Mouse (Mus musculus) forebrain, embryonic 13.5 days (tissue): ENCODE data around the gene Cfap99. TPM values are rescaled to one million over a fixed set of nuclear protein-coding genes. Genes with fewer than 3 reads are reported as not detected.

Experiments
- ATAC-seq: fragments of 200-750 bp; cut with Nextera tagmentation; 2 replicates; pipeline ENCODE4 v1.8.0; 2017
- H3K27ac ChIP-seq: fragments of 300-500 bp; sonication (generic); 2 replicates; pipeline ENCODE4 v1.5.1; 2015; ENCODE audit warnings: inconsistent platforms, mild to moderate bottlenecking, moderate library complexity
- H3K27me3 ChIP-seq: fragments of 300-500 bp; sonication (generic); 2 replicates; pipeline ENCODE4 v1.6.1; 2015; ENCODE audit warnings: mild to moderate bottlenecking, inconsistent platforms
- H3K36me3 ChIP-seq: fragments of 300-500 bp; sonication (generic); 2 replicates; pipeline ENCODE4 v1.6.1; 2015; ENCODE audit warnings: mild to moderate bottlenecking, inconsistent platforms; ENCODE audit not compliant: poor library complexity, severe bottlenecking
- H3K4me1 ChIP-seq: fragments of 300-500 bp; sonication (generic); 2 replicates; pipeline ENCODE4 v1.6.1; 2015; ENCODE audit warnings: inconsistent platforms
- H3K4me2 ChIP-seq: fragments of 300-500 bp; sonication (generic); 2 replicates; pipeline ENCODE4 v1.6.1; 2015; ENCODE audit warnings: inconsistent platforms, mild to moderate bottlenecking, moderate library complexity
- H3K4me3 ChIP-seq: fragments of 300-500 bp; sonication (generic); 2 replicates; pipeline ENCODE4 v1.5.1; 2015; ENCODE audit warnings: mild to moderate bottlenecking, inconsistent platforms
- H3K9ac ChIP-seq: fragments of 300-500 bp; sonication (generic); 2 replicates; pipeline ENCODE4 v1.6.1; 2015; ENCODE audit warnings: mild to moderate bottlenecking, inconsistent platforms
- H3K9me3 ChIP-seq: fragments of 300-500 bp; sonication (generic); replicated peaks from 2 replicates; pipeline ENCODE4 v1.6.1; 2016; ENCODE audit warnings: inconsistent platforms
- WGBS: fragments of 180-500 bp; shearing (Covaris S2); methylation state at CpG from one replicate; pipeline ENCODE4 v1.1.7; 2015; 5-methylcytosine and 5-hydroxymethylcytosine counted together
- polyA plus RNA-seq: library from polyadenylated mRNA; unstranded; fragments of >200 nt; fragmentation: Nextera tagmentation; extraction: Ambion mirVana; gene quantifications from 2 replicates; pipeline ENCODE4 v1.2.1, GENCODE M21; 2015

Cfap99 gene
- polyA plus RNA-seq, 1 experiment from 2014 or later: not detected

DNA sequence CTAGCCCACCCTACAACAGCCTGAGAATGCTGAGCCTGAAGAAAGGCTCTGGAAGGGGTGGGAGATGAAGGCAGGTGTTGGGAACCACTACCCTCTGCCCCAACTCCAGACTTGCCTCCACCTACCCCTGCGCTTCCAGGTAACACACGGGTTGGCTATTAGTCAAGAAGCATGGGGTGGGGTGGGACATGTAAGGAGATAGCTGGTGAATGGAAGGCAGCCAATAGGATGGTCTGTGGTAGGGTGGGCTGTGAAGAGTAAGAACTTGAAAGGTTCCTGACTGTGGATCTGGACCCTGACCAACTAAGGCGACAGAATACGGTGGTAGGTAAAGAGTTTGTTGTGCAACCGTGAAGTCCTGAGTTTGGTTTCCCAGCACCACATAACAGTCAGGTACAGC is 5.0 kb upstream of the Cfap99 start:
- Histone ChIP-seq H3K4me1 (peaks cover 15% of the 10 kb centered on the region), H3K9ac (no peak overlapping the region), H3K27me3 (peaks cover 55% of the 10 kb centered on the region), H3K4me2 (no peak overlapping the region), H3K27ac (no peak overlapping the region), H3K36me3 (no peaks in the 10 kb centered on the region), H3K4me3 (no peak overlapping the region), H3K9me3 (no peaks in the 10 kb centered on the region)
- WGBS: 85% methylated on average over 5 of the region's 5 CpGs
- no peak for ATAC-seq

DNA sequence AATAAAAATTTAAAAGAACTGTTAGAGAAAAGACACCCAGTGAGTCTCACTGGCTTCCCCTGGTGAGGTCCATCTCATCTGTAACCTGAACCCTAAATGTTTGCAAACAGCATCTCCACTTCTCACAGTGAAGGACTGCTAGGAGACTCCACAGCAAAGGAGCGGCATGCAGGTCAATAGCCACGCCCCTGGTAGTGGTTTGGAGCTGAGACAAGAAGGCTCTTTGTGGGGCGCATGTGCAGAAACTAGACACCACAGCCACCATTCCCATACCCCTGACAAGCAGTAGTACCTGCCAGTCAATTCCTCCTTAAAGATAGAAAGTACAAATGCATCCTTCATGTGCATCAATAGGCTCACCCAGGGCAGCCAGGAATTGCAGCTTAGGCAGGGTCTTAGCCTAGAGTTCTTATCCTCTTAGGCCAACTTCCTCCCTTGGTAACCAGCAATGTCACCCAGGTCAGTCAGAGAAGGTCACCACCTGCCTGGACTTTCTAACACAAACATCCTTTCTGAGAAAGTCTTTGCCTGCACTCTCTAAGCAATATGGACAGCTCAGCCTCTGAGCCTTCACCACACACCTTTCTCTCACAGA is 4.1 kb upstream of the Cfap99 start:
- 49% methylated on average over 3 of the region's 3 CpGs for WGBS
- H3K27me3 ChIP-seq: peaks cover 59% of the 10 kb centered on the region
- no peak overlapping the region for H3K27ac ChIP-seq
- no peak overlapping the region for H3K4me2 ChIP-seq
- no peak for ATAC-seq
- H3K9ac ChIP-seq: no peak overlapping the region
- H3K9me3 ChIP-seq: no peaks in the 10 kb centered on the region
- H3K4me1 ChIP-seq: peaks cover 15% of the 10 kb centered on the region
- no peaks in the 10 kb centered on the region for H3K36me3 ChIP-seq
- no peak overlapping the region for H3K4me3 ChIP-seq

DNA sequence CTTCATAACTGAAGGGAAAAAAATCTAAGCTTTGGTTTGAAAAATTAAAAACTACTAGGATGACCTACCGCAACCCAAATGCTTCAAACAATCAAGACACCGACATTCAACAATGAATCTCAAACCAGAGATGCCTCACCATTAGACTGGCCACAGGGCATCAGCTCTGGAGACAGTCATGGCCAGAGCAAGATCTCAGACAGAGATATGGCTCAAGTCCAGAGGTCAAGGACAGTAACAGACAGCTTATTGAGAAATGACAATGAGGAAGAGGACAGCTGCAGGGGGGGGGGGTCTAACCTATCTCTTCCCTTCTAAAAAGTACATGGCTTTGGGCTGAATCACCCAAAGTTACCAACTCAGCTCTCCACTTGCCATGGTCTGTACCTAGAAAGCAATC is 3.1 kb upstream of the Cfap99 start:
- Histone ChIP-seq H3K36me3 (no peaks in the 10 kb centered on the region), H3K9ac (no peak overlapping the region), H3K4me3 (no peak overlapping the region), H3K4me1 (peaks cover 15% of the 10 kb centered on the region), H3K9me3 (no peaks in the 10 kb centered on the region), H3K27ac (no peak overlapping the region), H3K27me3 (peaks cover 66% of the 10 kb centered on the region), H3K4me2 (no peak overlapping the region)
- no peak for ATAC-seq
- 89% methylated on average over 2 of the region's 2 CpGs for whole genome bisulfite sequencing

DNA sequence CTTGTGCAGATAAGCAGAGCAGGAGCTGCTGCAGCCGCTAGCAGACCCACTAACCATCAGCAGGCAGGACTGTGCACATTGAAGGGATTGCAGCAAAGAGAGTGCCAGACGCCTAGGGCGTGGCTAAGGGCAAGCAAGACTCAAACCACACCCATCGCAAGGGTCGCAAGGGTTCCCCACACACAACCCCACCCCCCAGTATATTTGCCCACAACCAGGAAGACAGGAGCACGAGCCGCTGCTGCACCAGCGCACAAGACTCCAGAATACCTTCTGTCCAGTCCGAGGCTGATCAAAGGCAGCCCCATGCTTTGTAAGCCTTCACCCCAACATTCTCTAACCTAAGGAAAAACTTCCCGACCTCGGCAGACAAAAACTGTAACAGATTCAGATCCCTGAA is 1.9 kb upstream of the Cfap99 start:
- Histone ChIP-seq H3K4me3 (peak overlapping the region; percentile 68), H3K4me2 (peak overlapping the region; percentile 90), H3K27me3 (peaks cover 70% of the 10 kb centered on the region), H3K9me3 (no peaks in the 10 kb centered on the region), H3K27ac (no peak overlapping the region), H3K36me3 (no peaks in the 10 kb centered on the region), H3K9ac (0 out of 2 replicates have a peak overlapping the region, but pooled peaks have one; percentile 64), H3K4me1 (peaks cover 15% of the 10 kb centered on the region)
- WGBS: 2% methylated on average over 11 of the region's 11 CpGs
- no peak for ATAC-seq

DNA sequence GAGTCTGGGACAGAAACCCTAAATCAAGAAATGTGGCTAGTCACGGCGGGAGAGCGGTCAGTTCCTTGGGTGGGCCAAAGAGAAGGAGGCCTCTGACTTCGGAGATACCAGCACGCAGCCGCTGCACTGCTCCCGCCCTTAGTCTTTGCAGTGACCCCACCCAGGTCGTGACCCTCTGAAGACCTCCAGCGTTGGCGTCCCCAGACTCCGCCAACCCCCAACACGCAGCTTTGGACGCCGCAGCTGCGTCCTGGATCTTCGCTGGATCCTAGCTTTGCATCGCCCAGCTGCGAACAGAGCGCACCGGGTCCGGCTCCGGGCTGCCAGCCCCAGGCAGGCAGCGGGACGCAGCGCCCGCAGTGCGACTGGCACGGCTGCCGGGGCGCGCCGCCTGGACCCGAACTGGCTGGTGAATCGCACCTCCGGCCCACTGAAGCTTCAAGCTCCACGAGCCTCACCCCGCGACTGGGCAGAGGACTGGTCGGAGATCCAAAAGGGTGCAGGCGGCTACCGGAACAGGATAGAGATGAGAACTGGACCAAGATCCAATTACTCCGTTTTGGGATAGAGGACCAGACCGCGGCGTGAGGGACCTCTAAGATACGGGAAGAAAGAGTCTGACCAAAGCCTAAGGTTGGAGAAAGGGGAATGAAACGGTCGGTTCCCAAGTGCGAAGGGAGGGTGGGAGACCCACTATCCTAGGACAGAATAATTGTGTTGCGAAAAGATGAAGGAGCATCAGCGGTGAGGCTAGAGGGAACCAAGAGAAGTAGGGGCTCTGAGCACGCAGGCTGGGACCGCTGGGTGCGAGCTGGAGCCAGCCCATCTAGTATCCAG is 1.2 kb upstream of the Cfap99 start:
- Histone ChIP-seq H3K36me3 (no peaks in the 10 kb centered on the region), H3K9me3 (no peaks in the 10 kb centered on the region), H3K4me2 (peak overlapping the region; percentile 90), H3K27ac (no peak overlapping the region), H3K4me1 (peaks cover 15% of the 10 kb centered on the region), H3K9ac (peak overlapping the region; percentile 64), H3K4me3 (peak overlapping the region; percentile 68), H3K27me3 (peaks cover 64% of the 10 kb centered on the region)
- under 1% methylated on average over 54 of the region's 54 CpGs for WGBS
- peak; percentile 3; the same call in 1 of the 2 replicates for ATAC-seq

DNA sequence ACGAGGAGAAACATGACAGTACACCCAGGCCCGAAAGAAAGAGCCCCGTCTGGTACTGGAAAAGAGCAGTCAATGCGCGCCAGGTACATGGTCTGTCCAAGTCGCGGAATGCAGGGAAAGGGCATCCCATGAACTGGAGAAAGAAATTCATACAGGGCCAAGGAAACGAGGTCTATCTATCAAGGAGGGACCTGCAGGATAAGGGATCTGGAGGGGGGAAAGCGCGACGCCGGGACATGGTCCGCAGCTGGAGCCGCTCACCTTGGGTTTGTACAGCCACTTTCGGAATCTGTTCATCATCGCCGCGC is 608 bp upstream of the Cfap99 start:
- H3K27ac ChIP-seq: no peak overlapping the region
- peak overlapping the region; percentile 64 for H3K9ac ChIP-seq
- H3K4me1 ChIP-seq: peaks cover 15% of the 10 kb centered on the region
- ATAC-seq: no peak
- H3K9me3 ChIP-seq: no peaks in the 10 kb centered on the region
- no peaks in the 10 kb centered on the region for H3K36me3 ChIP-seq
- H3K4me3 ChIP-seq: peak overlapping the region; percentile 68
- H3K27me3 ChIP-seq: peaks cover 66% of the 10 kb centered on the region
- H3K4me2 ChIP-seq: peak overlapping the region; percentile 90
- 1% methylated on average over 18 of the region's 18 CpGs for WGBS

DNA sequence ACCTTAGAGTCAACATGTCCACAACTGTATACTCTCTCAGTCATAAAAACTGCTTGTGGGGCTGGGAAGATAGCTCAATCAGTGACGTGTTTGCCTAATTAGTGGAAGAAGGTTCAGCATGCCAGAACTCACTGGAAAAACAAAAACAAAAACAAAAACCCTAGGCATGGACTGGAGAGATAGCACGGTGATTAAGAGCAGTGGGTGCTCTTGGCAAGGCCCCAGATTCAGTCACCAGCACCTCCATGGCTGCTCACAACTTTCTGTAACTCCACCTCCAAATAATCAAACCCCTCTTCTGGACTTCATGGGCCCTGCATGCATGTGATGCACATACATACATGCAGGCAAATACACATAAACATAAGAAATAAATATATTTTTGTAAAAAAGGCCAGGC is 886 bp downstream of the Cfap99 start:
- Histone ChIP-seq H3K36me3 (no peaks in the 10 kb centered on the region), H3K9me3 (no peaks in the 10 kb centered on the region), H3K4me1 (peaks cover 15% of the 10 kb centered on the region), H3K9ac (no peak overlapping the region), H3K4me3 (no peak overlapping the region), H3K27ac (no peak overlapping the region), H3K27me3 (peaks cover 55% of the 10 kb centered on the region), H3K4me2 (peak overlapping the region; percentile 90)
- no peak for ATAC-seq
- WGBS: 52% methylated on average over 2 of the region's 2 CpGs

DNA sequence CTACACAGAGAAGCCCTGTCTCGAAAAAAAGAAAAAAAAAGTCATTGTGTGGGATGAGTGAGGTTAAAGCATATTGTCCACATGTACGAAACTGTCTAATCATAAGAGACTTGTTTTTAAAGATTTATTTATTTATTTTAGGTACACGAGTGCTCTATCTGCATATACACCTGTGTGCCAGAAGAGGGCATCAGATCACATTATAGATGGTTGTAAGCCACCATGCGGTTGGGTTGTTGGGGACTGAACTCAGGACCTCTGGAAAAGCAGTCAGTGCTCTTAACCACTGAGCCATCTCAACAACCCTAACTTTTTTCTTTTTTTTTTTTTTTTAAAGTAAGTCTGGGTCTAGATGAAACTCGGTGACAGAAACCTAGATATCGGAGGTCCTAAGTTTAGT is 5.0 kb downstream of the Cfap99 start:
- Histone ChIP-seq H3K9ac (no peak overlapping the region), H3K27ac (no peak overlapping the region), H3K4me3 (no peak overlapping the region), H3K4me2 (no peak overlapping the region), H3K27me3 (peaks cover 19% of the 10 kb centered on the region), H3K36me3 (no peaks in the 10 kb centered on the region), H3K9me3 (no peaks in the 10 kb centered on the region), H3K4me1 (no peaks in the 10 kb centered on the region)
- WGBS: 82% methylated on average over 6 of the region's 6 CpGs
- no peak for ATAC-seq

DNA sequence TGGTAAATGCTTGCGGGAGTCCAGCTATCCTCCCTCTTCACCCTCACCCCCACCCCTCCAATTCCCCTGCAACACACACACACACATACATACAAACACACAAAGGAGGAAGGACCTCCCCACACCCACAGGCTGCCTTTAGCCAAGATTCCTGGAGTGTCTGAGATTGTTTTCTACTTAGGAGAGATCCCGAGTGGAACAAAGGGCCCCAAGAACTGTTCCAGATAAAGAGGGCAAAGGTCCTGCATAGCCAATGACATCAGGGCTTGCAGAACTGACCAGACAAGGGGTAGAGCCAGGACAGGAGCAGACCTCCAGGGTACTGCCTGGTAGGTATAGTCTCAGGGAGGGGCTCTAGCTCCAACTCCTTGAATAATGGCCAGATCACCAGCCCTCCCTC is 6.3 kb downstream of the Cfap99 start:
- H3K27me3 ChIP-seq: peaks cover 11% of the 10 kb centered on the region
- H3K4me2 ChIP-seq: no peak overlapping the region
- 33% methylated on average over 2 of the region's 2 CpGs for WGBS
- H3K9ac ChIP-seq: no peak overlapping the region
- no peak for ATAC-seq
- no peaks in the 10 kb centered on the region for H3K9me3 ChIP-seq
- no peaks in the 10 kb centered on the region for H3K4me1 ChIP-seq
- no peak overlapping the region for H3K4me3 ChIP-seq
- no peaks in the 10 kb centered on the region for H3K36me3 ChIP-seq
- no peak overlapping the region for H3K27ac ChIP-seq

DNA sequence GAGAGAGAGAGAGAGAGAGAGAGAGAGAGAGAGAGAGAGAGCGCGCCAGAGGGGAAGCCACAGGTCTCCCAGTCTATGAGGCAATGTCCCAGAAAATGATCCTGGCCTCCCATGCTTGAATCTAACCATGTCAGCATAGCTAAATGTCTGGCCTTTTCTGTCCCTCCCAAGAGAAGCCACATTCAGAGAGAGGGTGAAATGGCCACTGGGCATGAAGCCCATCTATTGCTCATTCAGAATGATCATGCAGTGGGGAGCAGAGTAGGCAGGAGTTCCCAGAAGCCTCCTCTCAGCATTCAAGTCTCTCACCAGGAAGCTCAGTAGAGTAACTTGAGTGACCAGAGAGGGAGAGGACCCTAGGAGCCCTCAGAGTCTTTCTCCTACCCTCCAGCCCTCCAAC is 6.7 kb downstream of the Cfap99 start:
- Histone ChIP-seq H3K36me3 (no peaks in the 10 kb centered on the region), H3K4me2 (no peak overlapping the region), H3K9me3 (no peaks in the 10 kb centered on the region), H3K9ac (no peak overlapping the region), H3K4me3 (no peak overlapping the region), H3K4me1 (no peaks in the 10 kb centered on the region), H3K27ac (no peak overlapping the region), H3K27me3 (peaks cover 8% of the 10 kb centered on the region; the same call in 1 of the 2 replicates)
- WGBS: 78% methylated on average over 2 of the region's 2 CpGs
- no peak for ATAC-seq

DNA sequence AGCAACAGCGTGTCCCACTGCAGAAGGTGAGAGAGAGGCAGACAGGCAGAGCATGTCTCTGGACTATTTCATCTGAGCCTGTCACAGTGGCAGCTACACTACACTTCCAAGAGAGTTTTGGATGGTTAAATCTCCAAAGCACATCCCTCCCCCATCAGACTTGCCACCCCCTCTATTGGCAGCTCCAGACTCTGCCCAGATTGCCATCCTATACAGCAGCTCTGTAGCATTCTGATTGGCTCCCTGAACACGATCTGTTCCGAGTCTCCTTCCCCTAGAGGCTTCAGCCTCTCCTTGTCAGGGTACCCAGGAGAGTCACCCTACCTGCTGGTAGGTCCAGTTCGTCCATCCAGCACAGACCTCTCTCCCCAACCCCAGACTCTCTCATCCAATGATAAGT is 9.7 kb downstream of the Cfap99 start:
- WGBS: 66% methylated on average over 4 of the region's 4 CpGs
- Histone ChIP-seq H3K27ac (no peak overlapping the region), H3K4me3 (no peak overlapping the region), H3K4me1 (no peaks in the 10 kb centered on the region), H3K36me3 (no peaks in the 10 kb centered on the region), H3K4me2 (no peak overlapping the region), H3K27me3 (no peaks in the 10 kb centered on the region), H3K9me3 (no peaks in the 10 kb centered on the region), H3K9ac (no peak overlapping the region)
- no peak for ATAC-seq

DNA sequence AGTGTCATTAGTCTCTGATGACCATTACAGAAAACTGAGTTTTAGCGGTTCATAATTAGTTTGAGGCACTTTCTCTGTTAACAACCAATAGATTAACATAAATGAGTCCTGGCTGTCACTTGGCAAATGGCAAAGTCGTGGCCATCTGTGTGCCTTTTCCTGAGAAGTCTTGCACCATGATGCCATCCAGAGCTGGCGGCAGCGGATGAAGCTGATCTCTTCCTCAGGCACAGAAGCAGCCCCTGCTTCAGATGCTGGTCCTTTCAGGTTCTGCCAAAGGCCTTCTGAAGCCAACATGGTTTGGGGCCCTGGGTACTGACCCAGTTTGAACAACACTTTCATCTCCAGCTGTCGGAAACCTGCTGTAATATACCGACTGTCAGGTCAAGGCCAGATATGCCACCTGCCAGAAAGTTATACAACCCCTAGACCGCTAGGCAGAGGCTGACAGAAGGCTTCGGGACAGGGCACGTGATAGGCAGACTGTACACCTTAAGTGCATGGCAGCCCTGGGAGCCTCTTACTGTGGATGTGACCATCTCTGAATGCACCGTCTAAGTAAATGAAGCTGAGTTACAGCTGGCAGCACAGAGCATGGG is 10.6 kb downstream of the Cfap99 start:
- Histone ChIP-seq H3K4me2 (no peak overlapping the region), H3K4me1 (no peaks in the 10 kb centered on the region), H3K9ac (no peak overlapping the region), H3K4me3 (no peak overlapping the region), H3K36me3 (no peaks in the 10 kb centered on the region), H3K27ac (no peak overlapping the region), H3K27me3 (no peaks in the 10 kb centered on the region), H3K9me3 (no peaks in the 10 kb centered on the region)
- ATAC-seq: no peak
- 84% methylated on average over 10 of the region's 10 CpGs for WGBS
